Mouse (Mus musculus) 3134 (cell line): ENCODE data around the gene I830077J02Rik.

Experiments used
- DNase-seq: peaks from one replicate; pipeline ENCODE4 v3.0.0-alpha.2; 2011; ENCODE audit warnings: low spot score; ENCODE audit not compliant: insufficient read length; ENCODE audit errors: extremely low read depth

Gene I830077J02Rik

GRCm38 (mm10) chr3:105894601-105895592 is 37.6 kb downstream of the I830077J02Rik start:
- peak; percentile 86 for DNase-seq

GRCm38 (mm10) chr3:105893941-105894391 is 38.5 kb downstream of the I830077J02Rik start:
- peak; percentile 65 for DNase-seq

- DNase-seq: no peak
Measured at GRCm38 (mm10) chr3:105892572-105893495, 39.6 kb downstream of the I830077J02Rik start.

GRCm38 (mm10) chr3:105891760-105892571 is 40.5 kb downstream of the I830077J02Rik start:
- no peak for DNase-seq

- no peak for DNase-seq
Measured at GRCm38 (mm10) chr3:105891141-105891540, 41.3 kb downstream of the I830077J02Rik start.

- DNase-seq: no peak
Measured at GRCm38 (mm10) chr3:105890220-105890619, 42.2 kb downstream of the I830077J02Rik start.

- no peak for DNase-seq
Measured at GRCm38 (mm10) chr3:105888961-105889360, 43.5 kb downstream of the I830077J02Rik start.

- no peak for DNase-seq
Measured at GRCm38 (mm10) chr3:105883111-105883510, 49.4 kb downstream of the I830077J02Rik start.

GRCm38 (mm10) chr3:105882105-105882504 is 50.4 kb downstream of the I830077J02Rik start:
- no peak for DNase-seq

GRCm38 (mm10) chr3:105880419-105880818 is 52.0 kb downstream of the I830077J02Rik start:
- DNase-seq: no peak

GRCm38 (mm10) chr3:105878751-105879150 is 53.7 kb downstream of the I830077J02Rik start:
- DNase-seq: no peak

GRCm38 (mm10) chr3:105877919-105878318 is 54.5 kb downstream of the I830077J02Rik start:
- no peak for DNase-seq

- DNase-seq: no peak
Measured at GRCm38 (mm10) chr3:105877252-105877803, 55.1 kb downstream of the I830077J02Rik start.

GRCm38 (mm10) chr3:105876022-105876421 is 56.4 kb downstream of the I830077J02Rik start:
- no peak for DNase-seq
